Mouse (Mus musculus): ENCODE measurements at regions not wholly inside any gene's neighbourhood (a gene's known extent, or its start where the extent isn't known, plus 50 kb on each side); places are given as distances from the start of the nearest gene placed in this dataset.

DNA sequence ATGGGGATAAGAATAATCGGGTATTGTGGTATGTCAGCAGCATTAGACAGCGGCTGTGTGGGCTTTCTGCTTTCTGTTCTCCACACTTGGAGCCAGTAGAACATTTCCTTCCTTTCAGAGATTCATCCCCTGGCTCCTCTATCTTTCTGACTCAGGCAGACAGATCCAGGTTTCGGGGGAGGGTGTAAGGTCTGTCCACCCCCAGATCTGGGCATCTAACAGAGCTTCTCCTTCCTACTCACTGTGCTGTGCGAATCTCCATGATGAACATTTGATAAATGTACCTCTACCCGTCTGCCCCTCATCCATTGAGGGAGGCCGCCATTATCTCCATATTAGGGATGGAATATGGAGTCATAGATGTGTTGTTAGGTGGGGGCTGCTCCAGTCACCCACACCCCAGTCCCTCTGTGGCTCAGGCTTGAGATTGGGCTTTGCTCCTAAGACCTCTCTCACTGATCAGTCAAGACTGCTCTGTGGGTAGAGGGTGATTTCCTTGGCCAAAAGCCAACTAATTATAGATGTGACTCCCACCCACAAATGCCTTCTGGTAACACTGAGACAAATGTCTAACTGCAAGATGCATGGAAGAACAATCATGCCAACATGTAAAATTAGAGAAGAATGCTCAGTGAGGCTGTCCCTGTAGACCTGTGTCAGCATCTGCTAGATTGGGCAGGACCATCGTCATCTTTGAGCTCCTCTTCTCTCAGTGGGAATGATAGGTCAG lies 163.8 kb downstream of the 1810013L24Rik start:
- Histone ChIP-seq H3K9me3 (ENCODE audit: control insufficient read depth) (no peaks in the 10 kb centered on the region), H3K27ac (ENCODE audit: low read depth, low read length) (no peak overlapping the region), H3K4me3 (ENCODE audit: low read depth, low read length) (no peak overlapping the region), H3K4me1 (replicated peaks; ENCODE audit: control insufficient read depth, insufficient read depth, low read length) (no peaks in the 10 kb centered on the region), H3K9ac (ENCODE audit: low read depth, low read length) (no peak overlapping the region), H3K4me2 (replicated peaks; ENCODE audit: low read depth) (no peak overlapping the region), H3K36me3 (ENCODE audit: control insufficient read depth, insufficient read depth) (no peaks in the 10 kb centered on the region), H3K27me3 (replicated peaks; ENCODE audit: control insufficient read depth, insufficient read depth, low read length) (no peaks in the 10 kb centered on the region)
- no peak for ATAC-seq
- 86% methylated on average over 7 of the region's 7 CpGs for WGBS
- no peak for TF ChIP-seq CTCF (IDR thresholded peaks at IDR 0.05; ENCODE audit: low read depth)

DNA sequence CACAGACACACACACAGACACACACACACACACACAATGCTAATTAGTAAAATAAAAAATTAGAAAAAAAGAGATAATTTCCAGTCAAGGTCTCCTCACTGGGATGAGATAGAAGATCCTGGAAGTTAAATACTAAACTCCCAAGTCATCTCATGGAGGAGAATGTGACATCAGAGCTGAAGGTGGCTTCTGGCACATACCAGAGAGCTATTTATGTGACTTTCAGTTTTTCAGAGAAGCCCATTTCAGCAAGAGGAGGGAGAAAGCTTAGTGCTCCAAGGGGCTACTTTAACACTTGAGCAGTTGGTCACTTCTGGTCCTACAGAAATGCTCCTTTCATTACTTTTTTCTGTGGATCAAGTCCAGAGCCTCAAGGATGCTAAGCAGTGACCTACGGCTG lies 164.6 kb downstream of the 1810013L24Rik start:
- no peak for TF ChIP-seq CTCF (IDR thresholded peaks at IDR 0.05; ENCODE audit: low read depth)
- Histone ChIP-seq H3K36me3 (ENCODE audit: control insufficient read depth, insufficient read depth) (no peaks in the 10 kb centered on the region), H3K4me2 (replicated peaks; ENCODE audit: low read depth) (no peak overlapping the region), H3K9me3 (ENCODE audit: control insufficient read depth) (no peaks in the 10 kb centered on the region), H3K9ac (ENCODE audit: low read depth, low read length) (no peak overlapping the region), H3K27me3 (replicated peaks; ENCODE audit: control insufficient read depth, insufficient read depth, low read length) (no peaks in the 10 kb centered on the region), H3K4me1 (replicated peaks; ENCODE audit: control insufficient read depth, insufficient read depth, low read length) (no peaks in the 10 kb centered on the region), H3K4me3 (ENCODE audit: low read depth, low read length) (no peak overlapping the region), H3K27ac (ENCODE audit: low read depth, low read length) (no peak overlapping the region)
- 82% methylated on average over 1 of the region's 1 CpGs for WGBS
- no peak for ATAC-seq

DNA sequence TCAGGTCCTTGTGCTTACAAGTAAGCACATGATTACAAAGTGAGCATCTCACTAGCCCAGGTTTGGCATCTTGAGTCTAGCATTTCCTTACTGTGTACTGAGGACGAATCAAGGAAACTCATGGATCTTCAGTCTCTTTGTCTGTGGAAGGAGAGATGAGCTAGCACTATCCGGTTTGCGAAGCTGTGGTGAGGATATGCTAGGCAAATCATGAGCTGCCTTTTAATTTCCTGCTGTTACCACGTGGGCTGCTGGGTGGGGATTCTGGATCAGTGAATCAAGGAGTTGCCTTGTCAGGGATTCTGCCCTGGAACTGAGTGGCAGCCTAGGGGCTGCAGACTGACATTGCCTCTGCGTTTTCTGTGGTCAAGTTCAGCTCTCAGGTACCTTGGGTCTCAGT lies 167.3 kb downstream of the 1810013L24Rik start:
- WGBS, result 70% methylated on average over 5 of the region's 5 CpGs
- H3K4me1 ChIP-seq (replicated peaks; ENCODE audit: control insufficient read depth, insufficient read depth, low read length), result no peaks in the 10 kb centered on the region
- H3K4me2 ChIP-seq (replicated peaks; ENCODE audit: low read depth), result no peak overlapping the region
- no peak overlapping the region for H3K9ac ChIP-seq (ENCODE audit: low read depth, low read length)
- TF ChIP-seq CTCF (IDR thresholded peaks at IDR 0.05; ENCODE audit: low read depth), result no peak
- H3K9me3 ChIP-seq (ENCODE audit: control insufficient read depth), result no peaks in the 10 kb centered on the region
- no peaks in the 10 kb centered on the region for H3K27me3 ChIP-seq (replicated peaks; ENCODE audit: control insufficient read depth, insufficient read depth, low read length)
- ATAC-seq, result no peak
- no peaks in the 10 kb centered on the region for H3K36me3 ChIP-seq (ENCODE audit: control insufficient read depth, insufficient read depth)
- H3K27ac ChIP-seq (ENCODE audit: low read depth, low read length), result no peak overlapping the region
- H3K4me3 ChIP-seq (ENCODE audit: low read depth, low read length), result no peak overlapping the region

DNA sequence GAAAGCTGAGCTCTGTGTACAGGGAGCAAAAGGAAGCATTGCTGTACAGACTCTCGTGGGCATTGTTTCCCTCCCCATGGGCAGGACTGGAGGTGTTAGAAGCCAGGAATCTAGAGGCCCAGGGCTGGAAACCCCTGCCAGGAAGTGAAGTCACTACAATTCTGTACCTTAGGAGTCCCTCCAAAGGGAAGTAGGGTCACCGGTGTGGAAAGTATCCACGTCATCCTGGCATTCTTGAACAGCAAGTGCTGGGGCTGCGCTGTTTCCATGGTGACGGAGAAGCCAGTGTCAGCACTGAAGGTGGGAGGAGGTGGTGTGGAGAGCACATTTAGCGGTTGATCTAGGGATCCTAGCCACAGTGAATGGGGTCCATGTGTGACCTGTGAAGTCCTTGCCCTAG lies 174.1 kb downstream of the 1810013L24Rik start:
- H3K9ac ChIP-seq (ENCODE audit: low read depth, low read length), result no peak overlapping the region
- 40% methylated on average over 6 of the region's 6 CpGs for WGBS
- ATAC-seq, result no peak
- H3K36me3 ChIP-seq (ENCODE audit: control insufficient read depth, insufficient read depth), result no peaks in the 10 kb centered on the region
- H3K4me2 ChIP-seq (replicated peaks; ENCODE audit: low read depth), result no peak overlapping the region
- no peaks in the 10 kb centered on the region for H3K4me1 ChIP-seq (replicated peaks; ENCODE audit: control insufficient read depth, insufficient read depth, low read length)
- H3K27me3 ChIP-seq (replicated peaks; ENCODE audit: control insufficient read depth, insufficient read depth, low read length), result no peaks in the 10 kb centered on the region
- H3K4me3 ChIP-seq (ENCODE audit: low read depth, low read length), result no peak overlapping the region
- H3K27ac ChIP-seq (ENCODE audit: low read depth, low read length), result no peak overlapping the region
- no peak for TF ChIP-seq CTCF (IDR thresholded peaks at IDR 0.05; ENCODE audit: low read depth)
- H3K9me3 ChIP-seq (ENCODE audit: control insufficient read depth), result no peaks in the 10 kb centered on the region

DNA sequence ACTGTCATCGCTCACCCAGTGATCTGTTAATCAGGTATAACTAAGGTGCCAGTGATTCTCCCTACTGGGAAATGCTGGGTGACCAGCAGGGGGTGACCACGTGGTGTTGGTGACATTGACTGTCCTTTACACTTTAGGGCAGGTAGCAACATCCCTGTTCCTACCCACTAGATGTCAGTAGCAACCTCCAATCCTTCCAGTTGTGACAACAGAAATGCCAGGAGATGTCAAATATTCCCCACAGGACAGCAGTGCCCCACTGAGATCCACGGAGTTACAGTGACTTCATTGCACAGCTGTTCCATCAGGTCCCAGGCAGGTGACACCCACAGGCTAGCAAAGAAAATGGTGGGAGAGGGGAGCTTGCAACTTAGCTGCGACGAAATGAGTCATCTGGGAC lies 176.0 kb downstream of the 1810013L24Rik start:
- ATAC-seq, result no peak

DNA sequence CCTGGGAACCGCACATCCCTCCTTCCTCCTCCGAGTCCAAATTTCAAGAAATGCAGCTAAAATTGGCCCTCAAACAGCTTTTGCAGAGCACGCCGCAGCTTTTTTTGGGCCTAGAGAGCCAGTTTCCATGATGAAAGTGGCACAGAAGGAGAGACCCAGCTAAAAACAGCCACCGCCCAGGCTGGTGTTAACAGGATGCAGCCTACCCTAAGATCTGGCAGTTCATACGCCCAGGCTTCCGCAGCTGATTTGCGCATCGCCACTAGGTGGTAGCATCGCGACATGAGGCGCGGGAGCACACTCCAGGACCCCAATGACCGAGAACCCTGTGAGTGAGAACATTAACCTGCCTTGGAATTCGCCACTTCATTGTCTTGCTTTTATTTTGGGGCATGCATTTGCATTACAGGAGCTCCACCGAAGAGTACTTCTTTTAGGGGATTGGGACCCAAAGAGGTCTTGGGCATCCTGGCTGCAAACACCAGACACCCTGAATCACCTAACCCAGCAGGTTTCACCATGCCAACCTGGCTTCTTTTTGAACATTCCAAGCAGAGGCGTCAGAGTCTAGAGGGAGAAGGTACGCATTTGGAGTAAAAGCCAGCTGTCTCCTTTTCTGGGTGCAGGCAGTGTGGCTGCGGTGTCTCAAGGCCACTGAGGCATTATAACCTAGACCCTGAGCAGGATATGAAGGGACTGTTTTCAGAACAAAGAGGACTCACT lies 179.6 kb downstream of the 1810013L24Rik start:
- no peaks in the 10 kb centered on the region for H3K9me3 ChIP-seq (ENCODE audit: control insufficient read depth)
- no peaks in the 10 kb centered on the region for H3K27me3 ChIP-seq (replicated peaks; ENCODE audit: control insufficient read depth, insufficient read depth, low read length)
- TF ChIP-seq CTCF (IDR thresholded peaks at IDR 0.05; ENCODE audit: low read depth), result peak; percentile 94
- no peak overlapping the region for H3K4me3 ChIP-seq (ENCODE audit: low read depth, low read length)
- H3K9ac ChIP-seq (ENCODE audit: low read depth, low read length), result no peak overlapping the region
- no peak overlapping the region for H3K4me2 ChIP-seq (replicated peaks; ENCODE audit: low read depth)
- ATAC-seq, result peak; percentile 49; the same call in 1 of the 2 replicates
- no peaks in the 10 kb centered on the region for H3K36me3 ChIP-seq (ENCODE audit: control insufficient read depth, insufficient read depth)
- WGBS, result 20% methylated on average over 19 of the region's 19 CpGs
- no peaks in the 10 kb centered on the region for H3K4me1 ChIP-seq (replicated peaks; ENCODE audit: control insufficient read depth, insufficient read depth, low read length)
- H3K27ac ChIP-seq (ENCODE audit: low read depth, low read length), result no peak overlapping the region

More for the DNA sequence above, 176.0 kb downstream of the 1810013L24Rik start:
- Histone ChIP-seq H3K9ac (ENCODE audit: low read depth, low read length) (no peak overlapping the region), H3K9me3 (ENCODE audit: control insufficient read depth) (no peaks in the 10 kb centered on the region), H3K27ac (ENCODE audit: low read depth, low read length) (no peak overlapping the region), H3K36me3 (ENCODE audit: control insufficient read depth, insufficient read depth) (no peaks in the 10 kb centered on the region), H3K4me2 (replicated peaks; ENCODE audit: low read depth) (no peak overlapping the region), H3K4me1 (replicated peaks; ENCODE audit: control insufficient read depth, insufficient read depth, low read length) (no peaks in the 10 kb centered on the region), H3K27me3 (replicated peaks; ENCODE audit: control insufficient read depth, insufficient read depth, low read length) (no peaks in the 10 kb centered on the region), H3K4me3 (ENCODE audit: low read depth, low read length) (no peak overlapping the region)
- peak; percentile 33; the same call in 1 of the 2 replicates for TF ChIP-seq CTCF (IDR thresholded peaks at IDR 0.05; ENCODE audit: low read depth)
- WGBS, result 33% methylated on average over 5 of the region's 5 CpGs

Measured in intestine, postnatal 0 days (tissue).